Comparison of ENCODE assay signal across 19 mouse cellular contexts in the genomic region with DNA sequence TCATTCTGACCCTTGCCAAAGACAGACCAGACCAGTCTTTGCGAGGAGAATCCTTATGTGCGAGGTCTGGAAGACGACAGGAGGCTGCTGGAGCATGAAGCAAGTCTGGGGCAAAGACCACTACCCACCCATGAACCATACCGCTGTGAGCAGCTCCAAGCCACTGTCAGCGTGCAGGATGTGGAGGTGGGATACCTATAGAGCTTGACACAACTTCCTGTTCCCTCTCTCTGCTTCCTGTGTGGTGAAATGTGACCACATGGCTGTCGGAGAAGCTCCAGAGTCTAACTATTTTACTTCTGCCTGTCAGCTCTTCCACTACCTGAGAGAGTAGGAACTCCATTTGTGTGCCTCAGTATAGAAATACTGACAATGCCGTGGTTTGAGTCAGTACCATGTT. TPM values are rescaled to one million over a fixed set of nuclear protein-coding genes. Genes with fewer than 3 reads are reported as not detected.
A peak's percentile ranks its signal among the peaks of the same experiment; 100 is the strongest.
DNase-seq lines count a peak whose midpoint lies in the region; ATAC-seq and TF ChIP-seq lines count a peak whose summit lies in the region.
"Had no signal": no experiment of that assay in that cellular context is flagged by ENCODE, and none has a peak within 500 bp of the region (broad histone marks: within the 10 kb centered on the region; RNA-seq: fewer than 3 reads in every experiment).

No protein-coding gene starts in this region.

- no peaks in the 10 kb centered on the region for H3K27me3 ChIP-seq in liver, postnatal 0 days (ENCODE audit: insufficient read depth, low read length)
- H3K27me3 ChIP-seq in liver, embryonic 12.5 days (replicated peaks), result no peaks in the 10 kb centered on the region; the same call in 1 of the 2 replicates
- H3K27me3 ChIP-seq: heart, embryonic 12.5 days; limb, embryonic 13.5 days had no signal

- H3K9me3 ChIP-seq in liver, postnatal 0 days (ENCODE audit: low read length), result no peaks in the 10 kb centered on the region
- H3K9me3 ChIP-seq in liver, embryonic 12.5 days (replicated peaks), result no peaks in the 10 kb centered on the region
- H3K9me3 ChIP-seq: G1E; heart, embryonic 12.5 days; limb, embryonic 13.5 days had no signal

- H3K27ac ChIP-seq in liver, postnatal 0 days (ENCODE audit: low read depth), result no peak overlapping the region
- H3K27ac ChIP-seq in liver, embryonic 12.5 days, result no peak overlapping the region
- H3K27ac ChIP-seq: hindbrain, postnatal 0 days; limb, embryonic 13.5 days had no signal

- no peak overlapping the region for H3K4me3 ChIP-seq in liver, postnatal 0 days (ENCODE audit: low read depth, low read length)
- no peak overlapping the region for H3K4me3 ChIP-seq in liver, embryonic 12.5 days
- H3K4me3 ChIP-seq: heart, embryonic 12.5 days; limb, embryonic 13.5 days had no signal

- no peak overlapping the region for H3K4me2 ChIP-seq in liver, postnatal 0 days (ENCODE audit: low read depth, low read length)
- H3K4me2 ChIP-seq in liver, embryonic 12.5 days, result no peak overlapping the region
- H3K4me2 ChIP-seq: heart, embryonic 12.5 days; limb, embryonic 13.5 days; lung, embryonic 14.5 days had no signal

- H3K9ac ChIP-seq in liver, postnatal 0 days (replicated peaks), result no peak overlapping the region
- no peak overlapping the region for H3K9ac ChIP-seq in liver, embryonic 12.5 days
- H3K9ac ChIP-seq: heart, embryonic 12.5 days; limb, embryonic 13.5 days; lung, embryonic 14.5 days had no signal

- 33% methylated on average over 7 of the region's 7 CpGs for WGBS in liver, postnatal 0 days (ENCODE audit: insufficient replicate concordance)
- 28% methylated on average over 7 of the region's 7 CpGs for whole genome bisulfite sequencing in liver, embryonic 12.5 days (ENCODE audit: insufficient replicate concordance)

- H3K4me1 ChIP-seq in liver, postnatal 0 days (ENCODE audit: insufficient read depth), result peaks cover 4% of the 10 kb centered on the region; the same call in 1 of the 2 replicates
- no peaks in the 10 kb centered on the region for H3K4me1 ChIP-seq in liver, embryonic 12.5 days
- H3K4me1 ChIP-seq: heart, embryonic 12.5 days; limb, embryonic 13.5 days had no signal

- no peaks in the 10 kb centered on the region for H3K36me3 ChIP-seq in liver, postnatal 0 days (replicated peaks; ENCODE audit: insufficient read depth, low read length)
- no peaks in the 10 kb centered on the region for H3K36me3 ChIP-seq in liver, embryonic 12.5 days
- H3K36me3 ChIP-seq: G1E; heart, embryonic 12.5 days; limb, embryonic 13.5 days had no signal

- ATAC-seq in liver, postnatal 0 days, result no peak
- ATAC-seq in liver, embryonic 12.5 days, result no peak
- ATAC-seq in megakaryocyte, adult 5-6 weeks (ENCODE audit: poor library complexity, severe bottlenecking), result peak; percentile 98
- ATAC-seq: forebrain, embryonic 16.5 days; hindbrain, postnatal 0 days had no signal

- DNase-seq in liver, postnatal 0 days, result peak; percentile 25
- peak; percentile 50 to 63 for DNase-seq in CD8-positive naive resting alpha-beta T cell, adult 2 months (ENCODE audit: low read depth in 2 of 2, low spot score in 2 of 2)
- peak; percentile 78 for DNase-seq in thymus, postnatal 0 days (ENCODE audit: low spot score)
- no peak for DNase-seq in layer of hippocampus, postnatal 10 days (ENCODE audit: low spot score in 2 of 2)
- no peak for DNase-seq in layer of hippocampus, postnatal 14 days (ENCODE audit: low spot score in 2 of 2)
- no peak for DNase-seq in right cerebral cortex, postnatal 14 days
- DNase-seq: adrenal gland, postnatal 10 days; cerebellum, postnatal 10 days; heart, postnatal 36 days; lung, embryonic 14.5 days had no signal

- TF ChIP-seq CTCF in liver, postnatal 0 days (IDR thresholded peaks at IDR 0.05; ENCODE audit: low read depth), result no peak

- TF ChIP-seq EP300 in liver, postnatal 0 days (IDR thresholded peaks at IDR 0.05; ENCODE audit: low read depth), result no peak

RNA-seq across cellular contexts. Expression of gene Gucy2c, which starts 45.8 kb away (rescaled TPM):
- polyA plus RNA-seq in liver, postnatal 0 days (2015; fragmentation: Nextera tagmentation; extraction: Ambion mirVana), result 0.57 and 0.99 TPM in 2 replicates
- polyA plus RNA-seq in liver, embryonic 12.5 days (2016; fragmentation: Nextera tagmentation; extraction: Ambion mirVana), result 0.07 TPM in 1 of 2 replicates, not detected in the other
- 0.27 TPM in 1 of 2 replicates, not detected in the other for total RNA-seq in megakaryocyte, adult 5-6 weeks (2015)
- 0.11 TPM in 1 of 2 replicates, not detected in the other for total RNA-seq in megakaryocyte, adult 5-6 weeks (2017)
- polyA plus RNA-seq in thymus, postnatal 0 days (2015; fragmentation: Nextera tagmentation; extraction: Ambion mirVana), result 0.29 and 0.30 TPM in 2 replicates
- under 1 TPM; 0.34 to 0.38 TPM for total RNA-seq in layer of hippocampus, postnatal 10 days (2021)
- under 1 TPM; 0.46 to 0.52 TPM for total RNA-seq in layer of hippocampus, postnatal 14 days (2021)
- total RNA-seq: G1E; gastrocnemius, adult 8-10 months; heart, postnatal 36 days had no signal
- polyA plus RNA-seq: G1E; heart, embryonic 12.5 days; kidney, embryonic 14.5 days had no signal

Comparison
In these comparisons a context has a peak if more than half of its experiments do, and no peak if none do; other contexts are left out.
1. DNase-seq: peak in liver, postnatal 0 days (single experiment), CD8-positive naive resting alpha-beta T cell, adult 2 months (2 of 2) and thymus, postnatal 0 days (single experiment); none in layer of hippocampus, postnatal 10 days (0 of 2), layer of hippocampus, postnatal 14 days (0 of 2) and right cerebral cortex, postnatal 14 days (single experiment).